Mouse (Mus musculus): ENCODE data around the gene Gnptab.
"Not testable (repeated sequence)": the region's sequence is repeated elsewhere in the genome, so short reads cannot be mapped to it uniquely, and the experiment has no call there.

The Gnptab gene

GRCm38 (mm10) chr10:88420655-88421435 lies 41.9 kb downstream of the Gnptab start:
- DNase-seq = no peak

GRCm38 (mm10) chr10:88426158-88426816 lies 47.4 kb downstream of the Gnptab start:
- no peak for DNase-seq

- DNase-seq = no peak
These were observed 48.0 kb downstream of the Gnptab start for GRCm38 (mm10) chr10:88426896-88427295.

- DNase-seq = no peak
These were observed 49.1 kb downstream of the Gnptab start for GRCm38 (mm10) chr10:88427998-88428397.

- no peak for DNase-seq
These were observed 62.3 kb downstream of the Gnptab start for GRCm38 (mm10) chr10:88441224-88441623.

- DNase-seq = peak; percentile 67
These were observed 72.3 kb downstream of the Gnptab start for GRCm38 (mm10) chr10:88451221-88451620.

GRCm38 (mm10) chr10:88451990-88452389 lies 73.1 kb downstream of the Gnptab start:
- DNase-seq = no peak

GRCm38 (mm10) chr10:88457816-88458215 lies 78.9 kb downstream of the Gnptab start:
- DNase-seq = no peak

- no peak for DNase-seq
These were observed 80.6 kb downstream of the Gnptab start, which contains the start of gene Sycp3 for GRCm38 (mm10) chr10:88459502-88459992. Sycp3 (plus strand) TSS chr10:88459569.

GRCm38 (mm10) chr10:88460122-88460820 lies 81.3 kb downstream of the Gnptab start:
- no peak for DNase-seq

- DNase-seq = not testable (repeated sequence)
These were observed 103.9 kb downstream of the Gnptab start for GRCm38 (mm10) chr10:88482866-88483265.

- no peak for DNase-seq
These were observed 109.7 kb downstream of the Gnptab start for GRCm38 (mm10) chr10:88488629-88489028.

- no peak for DNase-seq
These were observed 112.7 kb downstream of the Gnptab start for GRCm38 (mm10) chr10:88491632-88492031.

GRCm38 (mm10) chr10:88492658-88493057 lies 113.7 kb downstream of the Gnptab start:
- no peak for DNase-seq

- DNase-seq = no peak
These were observed 116.1 kb downstream of the Gnptab start for GRCm38 (mm10) chr10:88494959-88495587.

Data from layer of hippocampus, adult 9-11 months (tissue).